Mouse (Mus musculus) cerebellum, adult 2 months (tissue): ENCODE measurements at regions not wholly inside any gene's neighbourhood (a gene's known extent, or its start where the extent isn't known, plus 50 kb on each side); places are given as distances from the start of the nearest gene placed in this dataset.

Experiments
- CTCF ChIP-seq: fragments of 200-500 bp; IDR thresholded peaks from 2 replicates; pipeline ENCODE4 v1.5.1; 2011; ENCODE audit warnings: low read depth, mild to moderate bottlenecking, control low read depth, low read length, moderate library complexity, borderline replicate concordance; ENCODE audit not compliant: insufficient read depth
- POLR2A ChIP-seq: fragments of 200-500 bp; IDR thresholded peaks from 2 replicates; pipeline ENCODE4 v1.6.1; 2011; ENCODE audit warnings: low read length, control low read depth, borderline replicate concordance; ENCODE audit not compliant: insufficient read depth

- TF ChIP-seq POLR2A (no peak), CTCF (no peak)
Measured at GRCm38 (mm10) chr17:64531150-64531549, 69.4 kb upstream of the Man2a1 start.
